Mouse (Mus musculus) limb, embryonic 11.5 days (tissue): ENCODE data around the gene Prkar1a. TPM values are rescaled to one million over a fixed set of nuclear protein-coding genes. Genes with fewer than 3 reads are reported as not detected.

Experiments used
- ATAC-seq: fragments of 200-750 bp; cut with Nextera tagmentation; 2 replicates; pipeline ENCODE4 v1.8.0; 2017; ENCODE audit warnings: low read depth; ENCODE audit not compliant: insufficient number of reproducible peaks, low FRiP score, low TSS enrichment
- DNase-seq: peaks from one replicate; pipeline ENCODE4 v3.0.0-alpha.2; 2015; ENCODE audit warnings: low spot score
- H3K27ac ChIP-seq: fragments of 300-500 bp; sonication (generic); replicated peaks from 2 replicates; pipeline ENCODE4 v1.5.1; 2014; ENCODE audit warnings: low read depth, mild to moderate bottlenecking, low read length
- H3K27me3 ChIP-seq: fragments of 300-500 bp; sonication (generic); 2 replicates; pipeline ENCODE4 v1.6.1; 2014; ENCODE audit warnings: mild to moderate bottlenecking, low read length, mixed read lengths; ENCODE audit not compliant: control insufficient read depth, insufficient read depth
- H3K36me3 ChIP-seq: fragments of 300-500 bp; sonication (generic); 2 replicates; pipeline ENCODE4 v1.6.1; 2014; ENCODE audit warnings: mild to moderate bottlenecking, low read length, moderate library complexity, mixed read lengths; ENCODE audit not compliant: control insufficient read depth, insufficient read depth
- H3K4me1 ChIP-seq: fragments of 300-500 bp; sonication (generic); 2 replicates; pipeline ENCODE4 v1.6.1; 2014; ENCODE audit warnings: low read length, mixed read lengths; ENCODE audit not compliant: control insufficient read depth, insufficient read depth
- H3K4me2 ChIP-seq: fragments of 300-500 bp; sonication (generic); 2 replicates; pipeline ENCODE4 v1.6.1; 2014; ENCODE audit warnings: low read depth, mild to moderate bottlenecking, moderate library complexity; ENCODE audit not compliant: severe bottlenecking
- H3K4me3 ChIP-seq: fragments of 300-500 bp; sonication (generic); 2 replicates; pipeline ENCODE4 v1.5.1; 2014; ENCODE audit warnings: low read depth, low read length
- H3K9ac ChIP-seq: fragments of 300-500 bp; sonication (generic); 2 replicates; pipeline ENCODE4 v1.6.1; 2014; ENCODE audit warnings: mild to moderate bottlenecking, low read length
- H3K9me3 ChIP-seq: fragments of 300-500 bp; sonication (generic); 2 replicates; pipeline ENCODE4 v1.6.1; 2016; ENCODE audit warnings: low read length; ENCODE audit not compliant: control insufficient read depth
- WGBS: fragments of 180-500 bp; shearing (Covaris S2); extraction: QIAGEN DNeasy Blood & Tissue Kit; methylation state at CpG from one replicate; pipeline ENCODE4 v1.1.7; 2014; 5-methylcytosine and 5-hydroxymethylcytosine counted together
- polyA plus RNA-seq: library from polyadenylated mRNA; unstranded; fragments of >200 nt; fragmentation: Nextera tagmentation; extraction: Ambion mirVana; gene quantifications from 2 replicates; pipeline ENCODE4 v1.2.1, GENCODE M21; 2014

Prkar1a gene
- polyA plus RNA-seq, 1 experiment from 2014 or later, result 384 TPM

DNA sequence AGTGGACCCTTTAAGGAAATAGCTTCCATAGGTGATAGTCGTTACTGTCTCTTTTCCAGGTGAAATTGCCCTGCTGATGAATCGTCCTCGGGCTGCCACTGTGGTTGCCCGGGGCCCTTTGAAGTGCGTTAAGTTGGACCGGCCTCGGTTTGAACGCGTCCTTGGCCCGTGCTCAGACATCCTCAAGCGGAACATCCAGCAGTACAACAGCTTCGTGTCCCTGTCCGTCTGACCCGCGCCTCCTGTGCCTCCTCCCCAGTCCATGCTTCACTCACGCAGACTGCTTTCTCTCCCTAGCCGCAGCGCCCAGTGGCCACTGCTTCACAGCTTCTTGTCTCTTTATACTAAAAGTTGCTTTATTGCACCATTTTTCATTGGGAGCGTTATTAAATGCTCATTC, 18.2 kb downstream of the Prkar1a start:
- Histone ChIP-seq H3K27me3 (no peaks in the 10 kb centered on the region), H3K4me3 (no peak overlapping the region), H3K27ac (no peak overlapping the region), H3K9ac (no peak overlapping the region), H3K36me3 (peaks cover 40% of the 10 kb centered on the region), H3K4me2 (no peak overlapping the region), H3K9me3 (no peaks in the 10 kb centered on the region), H3K4me1 (no peaks in the 10 kb centered on the region)
- WGBS, result 91% methylated on average over 19 of the region's 19 CpGs
- ATAC-seq (no peak), DNase-seq (no peak)

GRCm38 (mm10) chr11:109668115-109668725, 19.0 kb downstream of the Prkar1a start:
- Histone ChIP-seq H3K4me1 (no peaks in the 10 kb centered on the region), H3K9ac (no peak overlapping the region), H3K9me3 (no peaks in the 10 kb centered on the region), H3K27ac (no peak overlapping the region), H3K4me3 (no peak overlapping the region), H3K36me3 (peaks cover 37% of the 10 kb centered on the region), H3K27me3 (no peaks in the 10 kb centered on the region), H3K4me2 (no peak overlapping the region)
- WGBS, result 89% methylated on average over 8 of the region's 8 CpGs
- ATAC-seq (no peak), DNase-seq (no peak)

GRCm38 (mm10) chr11:109669149-109669708, 20.0 kb downstream of the Prkar1a start:
- Histone ChIP-seq H3K4me3 (no peak overlapping the region), H3K9me3 (no peaks in the 10 kb centered on the region), H3K9ac (no peak overlapping the region), H3K27me3 (no peaks in the 10 kb centered on the region), H3K4me2 (no peak overlapping the region), H3K27ac (no peak overlapping the region), H3K36me3 (peaks cover 28% of the 10 kb centered on the region), H3K4me1 (no peaks in the 10 kb centered on the region)
- DNase-seq (no peak), ATAC-seq (no peak)
- WGBS, result 94% methylated on average over 8 of the region's 8 CpGs

DNA sequence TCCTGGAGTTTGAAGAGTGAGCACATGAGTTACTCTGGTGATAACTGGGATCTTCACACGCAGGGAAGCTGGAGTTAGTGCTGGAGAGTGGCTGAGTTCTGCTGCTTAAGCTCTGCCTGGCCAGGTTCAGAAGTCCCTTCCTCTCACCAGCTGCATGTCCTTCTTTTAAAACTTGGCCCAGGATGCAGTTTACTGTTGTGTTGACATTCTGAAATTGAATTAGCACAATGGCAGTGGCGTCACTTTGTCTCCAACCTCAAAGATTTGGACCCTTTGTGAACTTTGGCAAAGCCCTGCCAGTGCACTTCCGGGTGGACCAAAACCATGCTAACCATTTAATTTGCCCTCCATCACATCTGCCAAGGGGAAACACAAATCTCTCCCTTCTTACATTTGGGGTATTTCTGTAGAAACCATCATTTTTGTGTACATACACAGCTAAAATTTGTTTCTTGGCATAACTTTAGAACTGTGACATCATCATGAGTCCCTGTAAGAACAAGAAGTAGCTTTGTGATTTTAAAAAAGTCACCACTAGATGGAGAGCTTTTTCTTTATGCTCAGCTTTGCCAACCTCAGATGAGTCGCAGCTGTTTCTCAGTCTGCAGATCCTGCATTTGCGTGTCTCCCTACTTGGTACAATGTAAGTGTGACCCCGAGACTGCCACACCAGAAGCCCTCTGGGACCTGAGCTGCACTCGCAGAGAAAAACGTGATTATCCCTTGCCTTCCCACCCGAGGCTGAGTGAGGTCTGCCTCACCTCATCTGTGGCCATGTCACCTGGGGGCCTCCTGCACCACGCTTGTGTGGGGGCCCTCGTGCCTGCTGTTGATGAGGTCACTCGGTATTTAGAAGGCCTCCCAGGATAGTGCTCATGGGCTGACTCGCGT, 21.1 kb downstream of the Prkar1a start:
- Histone ChIP-seq H3K9me3 (no peaks in the 10 kb centered on the region), H3K36me3 (peaks cover 23% of the 10 kb centered on the region; the same call in 1 of the 2 replicates), H3K27me3 (no peaks in the 10 kb centered on the region), H3K4me3 (no peak overlapping the region), H3K9ac (no peak overlapping the region), H3K4me2 (no peak overlapping the region), H3K4me1 (no peaks in the 10 kb centered on the region), H3K27ac (no peak overlapping the region)
- DNase-seq (peak; percentile 40), ATAC-seq (no peak)
- WGBS, result 66% methylated on average over 14 of the region's 14 CpGs

DNA sequence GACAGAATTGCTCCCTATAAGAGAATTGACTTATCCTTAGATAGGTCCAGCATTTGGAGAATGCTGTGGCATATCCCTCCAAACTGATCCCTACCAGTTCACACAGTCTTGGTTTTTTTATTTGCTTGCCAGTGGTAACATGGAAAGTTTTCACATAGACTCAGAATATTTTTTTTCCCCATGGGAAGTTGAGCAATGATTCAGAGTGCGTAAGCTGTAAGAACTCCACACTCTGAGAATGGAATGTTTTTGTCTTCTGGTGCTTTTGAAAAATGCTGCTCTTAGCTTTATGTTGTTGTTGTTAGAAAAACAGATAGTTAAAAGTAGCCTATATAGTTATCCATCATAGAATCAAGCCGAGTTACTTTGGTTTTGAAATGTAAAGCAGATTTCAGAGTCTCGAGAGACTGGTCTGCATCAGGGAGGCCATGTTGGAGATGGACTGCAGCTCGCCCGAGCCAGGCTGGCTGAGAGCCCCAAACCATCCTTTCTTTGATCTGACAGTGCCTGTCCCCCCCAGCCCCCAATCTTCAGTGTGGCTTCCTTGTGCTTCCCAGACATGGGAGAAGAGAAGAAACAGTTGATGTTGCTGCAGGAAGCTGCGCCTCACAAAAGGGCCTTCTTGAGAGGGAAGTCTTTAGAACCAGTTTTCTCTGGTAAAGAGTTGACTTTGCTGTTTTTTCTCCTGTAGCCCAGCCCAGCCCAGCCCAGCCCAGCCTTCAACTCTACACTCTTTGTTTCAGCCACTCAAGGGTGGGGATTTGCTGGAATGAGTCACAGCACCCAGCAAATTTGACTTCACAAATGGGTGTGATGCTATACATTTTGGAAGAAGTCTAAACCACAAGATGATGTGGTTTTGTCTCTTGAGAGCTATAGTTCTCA, 22.2 kb downstream of the Prkar1a start:
- no peaks in the 10 kb centered on the region for H3K27me3 ChIP-seq
- no peak overlapping the region for H3K4me2 ChIP-seq
- DNase-seq, result no peak
- WGBS, result 84% methylated on average over 6 of the region's 6 CpGs
- H3K36me3 ChIP-seq, result peaks cover 18% of the 10 kb centered on the region; the same call in 1 of the 2 replicates
- ATAC-seq, result no peak
- no peak overlapping the region for H3K9ac ChIP-seq
- H3K27ac ChIP-seq, result no peak overlapping the region
- no peak overlapping the region for H3K4me3 ChIP-seq
- no peaks in the 10 kb centered on the region for H3K4me1 ChIP-seq
- no peaks in the 10 kb centered on the region for H3K9me3 ChIP-seq

- no peak for DNase-seq
- Histone ChIP-seq H3K27ac (no peak overlapping the region), H3K4me2 (no peak overlapping the region), H3K4me1 (no peaks in the 10 kb centered on the region), H3K4me3 (no peak overlapping the region), H3K36me3 (peaks cover 14% of the 10 kb centered on the region; the same call in 1 of the 2 replicates), H3K9me3 (no peaks in the 10 kb centered on the region), H3K27me3 (no peaks in the 10 kb centered on the region), H3K9ac (no peak overlapping the region)
- ATAC-seq, result no peak
- 89% methylated on average over 5 of the region's 5 CpGs for WGBS
Measured at GRCm38 (mm10) chr11:109672021-109672324, 22.8 kb downstream of the Prkar1a start.

DNA sequence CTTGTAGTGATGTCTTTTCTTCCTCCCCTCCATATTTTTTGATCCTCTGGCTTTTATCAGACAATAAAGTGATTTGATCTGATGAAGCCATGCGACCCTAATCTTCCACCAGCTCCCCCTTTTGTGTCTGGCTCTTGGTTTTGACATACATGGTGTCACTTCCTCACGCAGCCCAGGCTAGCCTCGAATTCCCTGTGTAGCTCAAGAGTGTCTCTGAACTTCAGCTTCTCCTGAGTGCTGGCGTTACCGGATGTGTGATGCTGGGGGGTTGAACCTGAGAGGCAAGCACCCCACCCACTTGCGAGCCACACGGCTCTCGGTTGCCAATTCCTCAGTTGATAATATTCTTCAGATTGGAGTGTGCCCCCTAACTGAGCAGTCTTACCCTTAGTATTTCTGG, 23.2 kb downstream of the Prkar1a start:
- no peak overlapping the region for H3K9ac ChIP-seq
- H3K36me3 ChIP-seq, result peaks cover 10% of the 10 kb centered on the region; the same call in 1 of the 2 replicates
- 87% methylated on average over 8 of the region's 8 CpGs for WGBS
- no peak overlapping the region for H3K4me3 ChIP-seq
- H3K4me2 ChIP-seq, result no peak overlapping the region
- ATAC-seq (no peak), DNase-seq (no peak)
- H3K27ac ChIP-seq, result no peak overlapping the region
- no peaks in the 10 kb centered on the region for H3K27me3 ChIP-seq
- no peaks in the 10 kb centered on the region for H3K4me1 ChIP-seq
- no peaks in the 10 kb centered on the region for H3K9me3 ChIP-seq
